Mouse (Mus musculus): ENCODE data around the gene Rora.

- TF ChIP-seq CTCF (IDR thresholded peaks at IDR 0.05; ENCODE audit: control insufficient read depth, insufficient read depth, insufficient read length), result no peak
- no peak for TF ChIP-seq CEBPB (IDR thresholded peaks at IDR 0.05; ENCODE audit: low read depth)
- TF ChIP-seq MAX (IDR thresholded peaks at IDR 0.05), result no peak
- no peak for TF ChIP-seq USF1 (IDR thresholded peaks at IDR 0.05; ENCODE audit: low read depth)
- no peak for TF ChIP-seq MYOG (IDR thresholded peaks at IDR 0.05; ENCODE audit: control insufficient read depth, extremely low read depth, insufficient read length)
- no peak for TF ChIP-seq MYOD1 (IDR thresholded peaks at IDR 0.05; ENCODE audit: control insufficient read depth, insufficient read length, low read depth)
These were observed 496.6 kb downstream of the Rora start for GRCm38 (mm10) chr9:69150224-69150623.
